Mouse (Mus musculus) cerebellum, adult 2 months (tissue): Measurements from ENCODE around the gene Nelfe. TPM values are rescaled to one million over a fixed set of nuclear protein-coding genes. Genes with fewer than 3 reads are reported as not detected.
A peak's percentile ranks its signal among the peaks of the same experiment; 100 is the strongest.
"Not testable (repeated sequence)": the region's sequence is repeated elsewhere in the genome, so short reads cannot be mapped to it uniquely, and the experiment has no call there.

Source experiments
- DNase-seq, 2 experiments: peaks; one replicate each; pipeline ENCODE4 v3.0.0; 2021
- H3K27ac ChIP-seq: fragments of 200-500 bp; 2 replicates; pipeline ENCODE4 v1.5.1; 2012; ENCODE audit warnings: low read length, control low read depth, inconsistent platforms; ENCODE audit not compliant: insufficient read depth
- H3K27me3 ChIP-seq: fragments of 200-500 bp; 2 replicates; pipeline ENCODE4 v1.6.1; 2012; ENCODE audit warnings: inconsistent platforms, mild to moderate bottlenecking, low read length, moderate library complexity; ENCODE audit not compliant: control insufficient read depth, insufficient read depth
- H3K4me1 ChIP-seq: fragments of 200-500 bp; 2 replicates; pipeline ENCODE4 v1.6.1; 2011; ENCODE audit warnings: low read length; ENCODE audit not compliant: control insufficient read depth, insufficient read depth
- H3K4me3 ChIP-seq: fragments of 200-500 bp; replicated peaks from 2 replicates; pipeline ENCODE3; 2011; ENCODE audit warnings: mild to moderate bottlenecking, low read depth, low read length, control low read depth; ENCODE audit not compliant: insufficient read depth
- CTCF ChIP-seq: fragments of 200-500 bp; IDR thresholded peaks from 2 replicates; pipeline ENCODE4 v1.5.1; 2011; ENCODE audit warnings: low read depth, mild to moderate bottlenecking, control low read depth, low read length, moderate library complexity, borderline replicate concordance; ENCODE audit not compliant: insufficient read depth
- POLR2A ChIP-seq: fragments of 200-500 bp; IDR thresholded peaks from 2 replicates; pipeline ENCODE4 v1.6.1; 2011; ENCODE audit warnings: low read length, control low read depth, borderline replicate concordance; ENCODE audit not compliant: insufficient read depth
- WGBS: fragments of 180-500 bp; shearing (Covaris S2); methylation state at CpG from one replicate; pipeline ENCODE4 v1.1.7; 2018; 5-methylcytosine and 5-hydroxymethylcytosine counted together
- polyA plus RNA-seq: library from polyadenylated mRNA; depleted of rRNA; stranded (reverse); fragments of >200 nt; gene quantifications from 2 replicates; pipeline ENCODE4 v1.2.3, GENCODE M21; 2012; rRNA removed

Gene Nelfe
- polyA plus RNA-seq, 1 experiment, result 47.2 TPM

- peak within 1 kb of the TSS; percentile 97 for H3K27ac ChIP-seq
- peak; percentile 16; the same call in 1 of the 2 replicates for TF ChIP-seq POLR2A
- no peak for TF ChIP-seq CTCF
- peak within 1 kb of the TSS; percentile 97 for H3K4me3 ChIP-seq
- peaks cover 4% of the 10 kb centered on the region for H3K4me1 ChIP-seq
- DNase-seq, result peak; percentile 85 to 86
- no peaks in the 10 kb centered on the region for H3K27me3 ChIP-seq
- under 1% methylated on average over 36 of the region's 44 CpGs for WGBS
These were observed 48.0 kb downstream of the Nelfe start, which contains the start of the genes C2 and Ehmt2 for GRCm38 (mm10) chr17:34898160-34898586. TSS of gene C2 (minus strand) at chr17:34898265. TSS of gene Ehmt2 (plus strand) at chr17:34898469.

DNA sequence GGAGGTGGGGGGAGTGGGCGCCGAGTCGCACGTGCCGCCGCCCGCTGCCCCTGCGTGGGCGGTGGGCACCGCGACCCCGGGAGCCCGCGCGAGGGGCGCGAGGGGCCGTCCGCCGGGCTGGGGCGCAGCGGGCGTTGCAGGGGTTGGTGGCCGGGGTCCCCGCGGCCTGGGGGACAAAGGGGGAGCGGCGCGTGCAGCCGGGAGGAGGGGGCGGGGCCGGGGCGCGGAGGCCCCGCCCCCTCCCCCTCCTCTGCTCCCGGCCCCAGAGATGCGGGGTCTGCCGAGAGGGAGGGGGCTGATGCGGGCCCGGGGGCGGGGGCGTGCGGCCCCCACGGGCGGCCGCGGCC, 48.5 kb downstream of the Nelfe start:
- TF ChIP-seq POLR2A (no peak), CTCF (no peak)
- H3K4me1 ChIP-seq, result peaks cover 4% of the 10 kb centered on the region
- no peak overlapping the region for H3K27ac ChIP-seq
- peak overlapping the region; percentile 97 for H3K4me3 ChIP-seq
- WGBS, result 0% methylated on average over 27 of the region's 47 CpGs
- no peak for DNase-seq
- no peaks in the 10 kb centered on the region for H3K27me3 ChIP-seq

DNA sequence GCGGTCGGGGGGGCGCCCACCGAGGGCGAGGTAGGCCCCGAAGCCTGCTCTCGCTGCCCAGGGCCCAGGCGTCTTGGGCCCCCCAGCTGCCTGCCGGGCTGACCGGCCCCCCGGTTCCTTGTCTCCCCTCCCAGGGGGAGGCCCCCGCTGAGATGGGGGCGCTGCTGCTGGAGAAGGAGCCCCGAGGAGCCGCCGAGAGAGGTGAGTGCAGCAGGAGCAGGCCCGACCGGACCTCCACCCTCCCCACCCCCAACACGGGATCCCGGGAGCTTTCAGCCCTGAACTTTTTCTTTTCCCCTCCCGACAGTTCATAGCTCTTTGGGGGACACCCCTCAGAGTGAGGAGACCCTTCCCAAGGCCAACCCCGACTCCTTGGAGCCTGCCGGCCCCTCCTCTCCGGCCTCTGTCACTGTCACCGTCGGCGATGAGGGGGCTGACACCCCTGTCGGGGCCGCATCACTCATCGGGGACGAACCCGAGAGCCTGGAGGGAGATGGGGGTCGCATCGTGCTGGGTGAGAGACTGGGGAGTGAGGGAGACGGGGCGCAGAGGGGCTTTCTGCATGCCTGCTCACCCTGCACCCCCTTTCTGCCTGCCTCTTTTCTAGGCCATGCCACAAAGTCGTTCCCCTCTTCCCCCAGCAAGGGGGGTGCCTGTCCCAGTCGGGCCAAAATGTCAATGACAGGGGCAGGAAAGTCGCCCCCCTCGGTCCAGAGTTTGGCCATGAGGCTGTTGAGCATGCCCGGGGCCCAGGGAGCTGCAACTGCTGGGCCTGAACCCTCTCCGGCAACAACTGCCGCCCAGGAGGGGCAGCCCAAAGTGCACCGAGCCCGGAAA, 49.1 kb downstream of the Nelfe start:
- peak overlapping the region; percentile 97 for H3K4me3 ChIP-seq
- TF ChIP-seq POLR2A (no peak), CTCF (no peak)
- DNase-seq, result peak; percentile 52 to 58
- no peaks in the 10 kb centered on the region for H3K27me3 ChIP-seq
- 2% methylated on average over 39 of the region's 45 CpGs for WGBS
- peak overlapping the region; percentile 3 for H3K27ac ChIP-seq
- H3K4me1 ChIP-seq, result peaks cover 4% of the 10 kb centered on the region

GRCm38 (mm10) chr17:34899890-34900243, 49.7 kb downstream of the Nelfe start:
- Histone ChIP-seq H3K27ac (0 out of 2 replicates have a peak overlapping the region, but pooled peaks have one; percentile 3), H3K4me1 (peaks cover 4% of the 10 kb centered on the region), H3K27me3 (no peaks in the 10 kb centered on the region), H3K4me3 (peak overlapping the region; percentile 97)
- WGBS, result under 1% methylated on average over 5 of the region's 5 CpGs
- no peak for DNase-seq
- no peak for TF ChIP-seq CTCF

- not testable (repeated sequence) for H3K27me3 ChIP-seq, H3K27ac ChIP-seq, H3K4me3 ChIP-seq, H3K4me1 ChIP-seq, DNase-seq
These were observed 50.6 kb downstream of the Nelfe start for GRCm38 (mm10) chr17:34900826-34901225.

- not testable (repeated sequence) for H3K4me1 ChIP-seq, DNase-seq, H3K4me3 ChIP-seq, H3K27me3 ChIP-seq, H3K27ac ChIP-seq
- 84% methylated on average over 10 of the region's 10 CpGs for WGBS
These were observed 51.8 kb downstream of the Nelfe start for GRCm38 (mm10) chr17:34901948-34902347.

GRCm38 (mm10) chr17:34902895-34903294, 52.7 kb downstream of the Nelfe start:
- no peak overlapping the region for H3K4me3 ChIP-seq
- no peak for DNase-seq
- no peaks in the 10 kb centered on the region for H3K27me3 ChIP-seq
- 89% methylated on average over 9 of the region's 9 CpGs for WGBS
- H3K4me1 ChIP-seq, result no peaks in the 10 kb centered on the region; the same call in 1 of the 2 replicates
- no peak for TF ChIP-seq POLR2A
- TF ChIP-seq CTCF, result no peak
- no peak overlapping the region for H3K27ac ChIP-seq

Other genes with a start within 250 kb of the Nelfe start
- 125 and 137 TPM in 2 replicates for gene Rnf5, start 246.7 kb upstream of the Nelfe start, polyA plus RNA-seq
- 172 and 179 TPM in 2 replicates for gene Agpat1, start 246.1 kb upstream of the Nelfe start, polyA plus RNA-seq
- 6.3 and 7.4 TPM in 2 replicates for gene Egfl8, start 234.4 kb upstream of the Nelfe start, polyA plus RNA-seq
- gene Ppt2, start 221.9 kb upstream of the Nelfe start, polyA plus RNA-seq, result 57.3 and 66.9 TPM in 2 replicates
- gene Prrt1, start 220.9 kb upstream of the Nelfe start, polyA plus RNA-seq, result 194 and 222 TPM in 2 replicates
- gene Fkbpl, start 205.6 kb upstream of the Nelfe start, polyA plus RNA-seq, result 7.4 and 8.5 TPM in 2 replicates
- gene Atf6b, start 203.2 kb upstream of the Nelfe start, polyA plus RNA-seq, result 61.4 and 69.4 TPM in 2 replicates
- gene Tnxb, start 179.9 kb upstream of the Nelfe start, polyA plus RNA-seq, result 1.6 and 1.8 TPM in 2 replicates
- gene C4b, start 106.5 kb upstream of the Nelfe start, polyA plus RNA-seq, result 8.5 and 10.2 TPM in 2 replicates
- not detected in 2 replicates for gene Cyp21a1, start 45.8 kb upstream of the Nelfe start, polyA plus RNA-seq
- 52.9 TPM in 2 replicates for gene Stk19, start 13.4 kb upstream of the Nelfe start, polyA plus RNA-seq
- gene Dxo, start 13.4 kb upstream of the Nelfe start, polyA plus RNA-seq, result 59.6 and 62.5 TPM in 2 replicates
- 77.4 and 87.2 TPM in 2 replicates for gene Skiv2l, start 181 bp upstream of the Nelfe start, polyA plus RNA-seq
- 0.14 and 0.20 TPM in 2 replicates for gene Cfb, start 12.1 kb downstream of the Nelfe start, polyA plus RNA-seq
- gene Zbtb12, start 29.1 kb downstream of the Nelfe start, polyA plus RNA-seq, result 8.2 and 8.3 TPM in 2 replicates
- gene Gm20547, start 31.7 kb downstream of the Nelfe start, polyA plus RNA-seq, result 0.08 and 0.10 TPM in 2 replicates
- gene C2, start 47.9 kb downstream of the Nelfe start, polyA plus RNA-seq, result 2.3 and 2.9 TPM in 2 replicates
- 174 and 182 TPM in 2 replicates for gene Ehmt2, start 48.1 kb downstream of the Nelfe start, polyA plus RNA-seq
- 0.05 TPM in 1 of 2 replicates, not detected in the other for gene Slc44a4, start 64.1 kb downstream of the Nelfe start, polyA plus RNA-seq
- 58.7 and 60.9 TPM in 2 replicates for gene Neu1, start 80.9 kb downstream of the Nelfe start, polyA plus RNA-seq
- gene Hspa1b, start 108.8 kb downstream of the Nelfe start, polyA plus RNA-seq, result 4.6 and 9.2 TPM in 2 replicates
- gene Gm20481, start 119.5 kb downstream of the Nelfe start, polyA plus RNA-seq, result not detected in 2 replicates
- gene Hspa1a, start 121.8 kb downstream of the Nelfe start, polyA plus RNA-seq, result 10.5 and 14.9 TPM in 2 replicates
- gene Hspa1l, start 122.3 kb downstream of the Nelfe start, polyA plus RNA-seq, result 0.49 and 0.89 TPM in 2 replicates
- gene Lsm2, start 131.5 kb downstream of the Nelfe start, polyA plus RNA-seq, result 56.2 and 63.7 TPM in 2 replicates
- 65.3 and 77.0 TPM in 2 replicates for gene Vars, start 150.6 kb downstream of the Nelfe start, polyA plus RNA-seq
- 25.5 and 30.1 TPM in 2 replicates for gene Vwa7, start 166.2 kb downstream of the Nelfe start, polyA plus RNA-seq
- gene Sapcd1, start 177.6 kb downstream of the Nelfe start, polyA plus RNA-seq, result 2.0 and 2.3 TPM in 2 replicates
- 4.3 and 5.5 TPM in 2 replicates for gene Msh5, start 196.4 kb downstream of the Nelfe start, polyA plus RNA-seq
- gene Clic1, start 199.6 kb downstream of the Nelfe start, polyA plus RNA-seq, result 41.2 and 42.9 TPM in 2 replicates
- 59.5 and 63.3 TPM in 2 replicates for gene Ddah2, start 208.6 kb downstream of the Nelfe start, polyA plus RNA-seq
- 0.11 and 0.15 TPM in 2 replicates for gene Ly6g6c, start 215.0 kb downstream of the Nelfe start, polyA plus RNA-seq
- gene Mpig6b, start 215.8 kb downstream of the Nelfe start, polyA plus RNA-seq, result 0.25 and 0.43 TPM in 2 replicates
- gene Ly6g6e, start 226.5 kb downstream of the Nelfe start, polyA plus RNA-seq, result 5.3 and 6.3 TPM in 2 replicates
- gene Ly6g6d, start 227.7 kb downstream of the Nelfe start, polyA plus RNA-seq, result 8.5 and 10.4 TPM in 2 replicates
- gene Ly6g6f, start 235.2 kb downstream of the Nelfe start, polyA plus RNA-seq, result 0.86 and 1.1 TPM in 2 replicates
- 337 and 394 TPM in 2 replicates for gene Abhd16a, start 238.9 kb downstream of the Nelfe start, polyA plus RNA-seq